Mouse (Mus musculus) liver, embryonic 12.5 days (tissue): ENCODE measurements at regions not wholly inside any gene's neighbourhood (a gene's known extent, or its start where the extent isn't known, plus 50 kb on each side); places are given as distances from the start of the nearest gene placed in this dataset.

ENCODE experiments used
- ATAC-seq: fragments of 200-750 bp; cut with Nextera tagmentation; 2 replicates; pipeline ENCODE4 v1.8.0; 2017; ENCODE audit warnings: moderate number of reproducible peaks, mild to moderate bottlenecking, moderate library complexity
- H3K27ac ChIP-seq: fragments of 300-500 bp; sonication (generic); 2 replicates; pipeline ENCODE4 v1.5.1; 2016; ENCODE audit warnings: mild to moderate bottlenecking
- H3K27me3 ChIP-seq: fragments of 300-500 bp; sonication (generic); replicated peaks from 2 replicates; pipeline ENCODE4 v1.6.1; 2016; ENCODE audit warnings: mild to moderate bottlenecking, moderate library complexity
- H3K36me3 ChIP-seq: fragments of 300-500 bp; sonication (generic); 2 replicates; pipeline ENCODE4 v1.6.1; 2016; ENCODE audit warnings: mild to moderate bottlenecking, moderate library complexity
- H3K4me1 ChIP-seq: fragments of 300-500 bp; sonication (generic); 2 replicates; pipeline ENCODE4 v1.6.1; 2016
- H3K4me2 ChIP-seq: fragments of 300-500 bp; sonication (generic); 2 replicates; pipeline ENCODE4 v1.6.1; 2016; ENCODE audit warnings: mild to moderate bottlenecking, moderate library complexity
- H3K4me3 ChIP-seq: fragments of 300-500 bp; sonication (generic); 2 replicates; pipeline ENCODE4 v1.5.1; 2016; ENCODE audit warnings: mild to moderate bottlenecking, moderate library complexity
- H3K9ac ChIP-seq: fragments of 300-500 bp; sonication (generic); 2 replicates; pipeline ENCODE4 v1.6.1; 2016; ENCODE audit warnings: mild to moderate bottlenecking, moderate library complexity
- H3K9me3 ChIP-seq: fragments of 300-500 bp; sonication (generic); replicated peaks from 2 replicates; pipeline ENCODE4 v1.6.1; 2016; ENCODE audit warnings: mild to moderate bottlenecking, moderate library complexity
- WGBS: fragments of 180-500 bp; shearing (Covaris S2); methylation state at CpG from one replicate; pipeline ENCODE4 v1.1.7; 2016; ENCODE audit not compliant: insufficient replicate concordance; 5-methylcytosine and 5-hydroxymethylcytosine counted together

- no peaks in the 10 kb centered on the region for H3K27me3 ChIP-seq
- H3K4me1 ChIP-seq: no peaks in the 10 kb centered on the region
- H3K27ac ChIP-seq: no peak overlapping the region
- no peak overlapping the region for H3K4me3 ChIP-seq
- no peak overlapping the region for H3K9ac ChIP-seq
- no peak for ATAC-seq
- no peaks in the 10 kb centered on the region for H3K36me3 ChIP-seq
- no peaks in the 10 kb centered on the region for H3K9me3 ChIP-seq
- 45% methylated on average over 3 of the region's 3 CpGs for WGBS
- H3K4me2 ChIP-seq: no peak overlapping the region
These were observed 189.6 kb downstream of the Pdcd6ip start for GRCm38 (mm10) chr9:113518482-113518881.

GRCm38 (mm10) chr9:113517756-113518155 lies 190.3 kb downstream of the Pdcd6ip start:
- H3K9me3 ChIP-seq: no peaks in the 10 kb centered on the region
- 61% methylated on average over 6 of the region's 6 CpGs for WGBS
- no peak overlapping the region for H3K9ac ChIP-seq
- ATAC-seq: no peak
- H3K27ac ChIP-seq: no peak overlapping the region
- no peak overlapping the region for H3K4me2 ChIP-seq
- no peaks in the 10 kb centered on the region for H3K27me3 ChIP-seq
- H3K36me3 ChIP-seq: no peaks in the 10 kb centered on the region
- no peaks in the 10 kb centered on the region for H3K4me1 ChIP-seq
- no peak overlapping the region for H3K4me3 ChIP-seq

- Histone ChIP-seq H3K9me3 (no peaks in the 10 kb centered on the region), H3K27me3 (no peaks in the 10 kb centered on the region), H3K27ac (no peak overlapping the region), H3K4me1 (no peaks in the 10 kb centered on the region), H3K4me2 (no peak overlapping the region), H3K36me3 (no peaks in the 10 kb centered on the region), H3K9ac (no peak overlapping the region), H3K4me3 (no peak overlapping the region)
- WGBS: 63% methylated on average over 6 of the region's 6 CpGs
- no peak for ATAC-seq
These were observed 192.4 kb downstream of the Pdcd6ip start for GRCm38 (mm10) chr9:113515703-113516020.

GRCm38 (mm10) chr9:113514846-113515702 lies 193.0 kb downstream of the Pdcd6ip start:
- 76% methylated on average over 23 of the region's 23 CpGs for WGBS
- no peaks in the 10 kb centered on the region for H3K36me3 ChIP-seq

GRCm38 (mm10) chr9:113511302-113511701 lies 196.8 kb downstream of the Pdcd6ip start:
- no peaks in the 10 kb centered on the region for H3K4me1 ChIP-seq
- H3K4me3 ChIP-seq: no peak overlapping the region
- 0 out of 2 replicates have a peak, but pooled peaks cover 4% of the 10 kb centered on the region for H3K9me3 ChIP-seq
- no peak overlapping the region for H3K27ac ChIP-seq
- H3K4me2 ChIP-seq: no peak overlapping the region
- no peak overlapping the region for H3K9ac ChIP-seq
- ATAC-seq: no peak
- H3K36me3 ChIP-seq: no peaks in the 10 kb centered on the region
- 71% methylated on average over 5 of the region's 5 CpGs for WGBS
- H3K27me3 ChIP-seq: no peaks in the 10 kb centered on the region

More at GRCm38 (mm10) chr9:113514846-113515702, 193.0 kb downstream of the Pdcd6ip start:
- Histone ChIP-seq H3K4me2 (no peak overlapping the region), H3K4me3 (no peak overlapping the region), H3K9me3 (no peaks in the 10 kb centered on the region), H3K4me1 (no peaks in the 10 kb centered on the region), H3K27me3 (no peaks in the 10 kb centered on the region), H3K27ac (no peak overlapping the region), H3K9ac (no peak overlapping the region)
- ATAC-seq: no peak

GRCm38 (mm10) chr9:113509368-113509767 lies 198.7 kb downstream of the Pdcd6ip start:
- Histone ChIP-seq H3K4me3 (no peak overlapping the region), H3K27me3 (no peaks in the 10 kb centered on the region), H3K9me3 (0 out of 2 replicates have a peak, but pooled peaks cover 4% of the 10 kb centered on the region), H3K27ac (no peak overlapping the region), H3K4me2 (no peak overlapping the region), H3K36me3 (no peaks in the 10 kb centered on the region), H3K9ac (no peak overlapping the region), H3K4me1 (no peaks in the 10 kb centered on the region)
- ATAC-seq: no peak
- WGBS: 85% methylated on average over 7 of the region's 7 CpGs

- no peak overlapping the region for H3K4me2 ChIP-seq
- H3K9ac ChIP-seq: no peak overlapping the region
- no peaks in the 10 kb centered on the region for H3K36me3 ChIP-seq
- ATAC-seq: no peak
- 59% methylated on average over 3 of the region's 3 CpGs for WGBS
- H3K4me3 ChIP-seq: no peak overlapping the region
- 0 out of 2 replicates have a peak, but pooled peaks cover 4% of the 10 kb centered on the region for H3K9me3 ChIP-seq
- H3K27ac ChIP-seq: no peak overlapping the region
- H3K4me1 ChIP-seq: no peaks in the 10 kb centered on the region
- no peaks in the 10 kb centered on the region for H3K27me3 ChIP-seq
These were observed 199.2 kb downstream of the Pdcd6ip start for GRCm38 (mm10) chr9:113508821-113509220.

GRCm38 (mm10) chr9:113507561-113508460 lies 200.2 kb downstream of the Pdcd6ip start:
- no peaks in the 10 kb centered on the region for H3K27me3 ChIP-seq
- H3K27ac ChIP-seq: no peak overlapping the region
- H3K4me2 ChIP-seq: no peak overlapping the region
- H3K4me3 ChIP-seq: no peak overlapping the region
- H3K9me3 ChIP-seq: 0 out of 2 replicates have a peak, but pooled peaks cover 4% of the 10 kb centered on the region
- 75% methylated on average over 20 of the region's 20 CpGs for WGBS
- H3K36me3 ChIP-seq: no peaks in the 10 kb centered on the region
- ATAC-seq: no peak
- H3K4me1 ChIP-seq: no peaks in the 10 kb centered on the region
- H3K9ac ChIP-seq: no peak overlapping the region

GRCm38 (mm10) chr9:113499246-113499645 lies 208.8 kb downstream of the Pdcd6ip start:
- Histone ChIP-seq H3K4me1 (no peaks in the 10 kb centered on the region), H3K27ac (no peak overlapping the region), H3K36me3 (no peaks in the 10 kb centered on the region), H3K27me3 (no peaks in the 10 kb centered on the region), H3K4me2 (no peak overlapping the region), H3K9me3 (0 out of 2 replicates have a peak, but pooled peaks cover 5% of the 10 kb centered on the region), H3K9ac (no peak overlapping the region), H3K4me3 (no peak overlapping the region)
- 58% methylated on average over 5 of the region's 5 CpGs for WGBS
- ATAC-seq: no peak

GRCm38 (mm10) chr9:113496176-113496732 lies 211.8 kb downstream of the Pdcd6ip start:
- Histone ChIP-seq H3K4me1 (no peaks in the 10 kb centered on the region), H3K4me2 (no peak overlapping the region), H3K27ac (no peak overlapping the region), H3K27me3 (no peaks in the 10 kb centered on the region), H3K4me3 (no peak overlapping the region), H3K9ac (no peak overlapping the region), H3K36me3 (no peaks in the 10 kb centered on the region), H3K9me3 (0 out of 2 replicates have a peak, but pooled peaks cover 5% of the 10 kb centered on the region)
- ATAC-seq: no peak
- WGBS: 61% methylated on average over 7 of the region's 7 CpGs

- Histone ChIP-seq H3K36me3 (no peaks in the 10 kb centered on the region), H3K9me3 (no peaks in the 10 kb centered on the region), H3K4me3 (no peak overlapping the region), H3K27ac (no peak overlapping the region), H3K4me1 (no peaks in the 10 kb centered on the region), H3K27me3 (no peaks in the 10 kb centered on the region), H3K9ac (no peak overlapping the region), H3K4me2 (no peak overlapping the region)
- WGBS: 68% methylated on average over 6 of the region's 6 CpGs
- ATAC-seq: no peak
These were observed 219.4 kb downstream of the Pdcd6ip start for GRCm38 (mm10) chr9:113488651-113489050.
